Mouse (Mus musculus): ENCODE data around the gene Gfod2. TPM values are rescaled to one million over a fixed set of nuclear protein-coding genes. Genes with fewer than 3 reads are reported as not detected.

Gfod2 gene
- polyA plus RNA-seq, 1 experiment from 2014 or later, result 7.5 TPM

GRCm38 (mm10) chr8:105693648-105694047, 64.8 kb downstream of the Gfod2 start:
- H3K4me1 ChIP-seq (ENCODE audit: control insufficient read depth, insufficient read depth, low read length), result peaks cover 4% of the 10 kb centered on the region; the same call in 1 of the 2 replicates
- H3K4me2 ChIP-seq (ENCODE audit: low read depth, low read length), result peak overlapping the region; percentile 94
- peaks cover 4% of the 10 kb centered on the region for H3K36me3 ChIP-seq (ENCODE audit: control insufficient read depth, insufficient read depth)
- peak overlapping the region; percentile 49 for H3K9ac ChIP-seq (ENCODE audit: low read length)
- peak; percentile 52 for ATAC-seq (replicated peaks; ENCODE audit: extremely low read depth, insufficient read depth, low FRiP score)
- H3K9me3 ChIP-seq (replicated peaks; ENCODE audit: control insufficient read depth, low read length), result peaks cover 2% of the 10 kb centered on the region; the same call in 1 of the 2 replicates
- WGBS, result 4% methylated on average over 29 of the region's 30 CpGs
- H3K27me3 ChIP-seq (ENCODE audit: control insufficient read depth, insufficient read depth, low read length), result peaks cover 4% of the 10 kb centered on the region
- no peak overlapping the region for H3K27ac ChIP-seq (ENCODE audit: low read length)
- peak overlapping the region; percentile 54 for H3K4me3 ChIP-seq (ENCODE audit: low read length)

GRCm38 (mm10) chr8:105692449-105693182, 65.8 kb downstream of the Gfod2 start:
- H3K9ac ChIP-seq (ENCODE audit: low read length), result no peak overlapping the region
- H3K4me3 ChIP-seq (ENCODE audit: low read length), result no peak overlapping the region
- peaks cover 4% of the 10 kb centered on the region for H3K27me3 ChIP-seq (ENCODE audit: control insufficient read depth, insufficient read depth, low read length)
- 90% methylated on average over 11 of the region's 11 CpGs for WGBS
- H3K27ac ChIP-seq (ENCODE audit: low read length), result no peak overlapping the region
- no peaks in the 10 kb centered on the region for H3K36me3 ChIP-seq (ENCODE audit: control insufficient read depth, insufficient read depth)
- ATAC-seq (replicated peaks; ENCODE audit: extremely low read depth, insufficient read depth, low FRiP score), result no peak
- peaks cover 2% of the 10 kb centered on the region; the same call in 1 of the 2 replicates for H3K9me3 ChIP-seq (replicated peaks; ENCODE audit: control insufficient read depth, low read length)
- H3K4me1 ChIP-seq (ENCODE audit: control insufficient read depth, insufficient read depth, low read length), result peaks cover 4% of the 10 kb centered on the region; the same call in 1 of the 2 replicates
- no peak overlapping the region for H3K4me2 ChIP-seq (ENCODE audit: low read depth, low read length)

- no peak overlapping the region for H3K4me3 ChIP-seq (ENCODE audit: low read length)
- no peaks in the 10 kb centered on the region for H3K36me3 ChIP-seq (ENCODE audit: control insufficient read depth, insufficient read depth)
- H3K9ac ChIP-seq (ENCODE audit: low read length), result no peak overlapping the region
- no peak overlapping the region for H3K4me2 ChIP-seq (ENCODE audit: low read depth, low read length)
- no peak for ATAC-seq (replicated peaks; ENCODE audit: extremely low read depth, insufficient read depth, low FRiP score)
- peaks cover 4% of the 10 kb centered on the region; the same call in 1 of the 2 replicates for H3K4me1 ChIP-seq (ENCODE audit: control insufficient read depth, insufficient read depth, low read length)
- no peak overlapping the region for H3K27ac ChIP-seq (ENCODE audit: low read length)
- WGBS, result 75% methylated on average over 14 of the region's 14 CpGs
- peaks cover 2% of the 10 kb centered on the region; the same call in 1 of the 2 replicates for H3K9me3 ChIP-seq (replicated peaks; ENCODE audit: control insufficient read depth, low read length)
- H3K27me3 ChIP-seq (ENCODE audit: control insufficient read depth, insufficient read depth, low read length), result peaks cover 4% of the 10 kb centered on the region
Observed at GRCm38 (mm10) chr8:105690978-105691377, 67.5 kb downstream of the Gfod2 start.

- Histone ChIP-seq H3K36me3 (ENCODE audit: control insufficient read depth, insufficient read depth) (no peaks in the 10 kb centered on the region), H3K27me3 (ENCODE audit: control insufficient read depth, insufficient read depth, low read length) (peaks cover 4% of the 10 kb centered on the region), H3K4me1 (ENCODE audit: control insufficient read depth, insufficient read depth, low read length) (peaks cover 7% of the 10 kb centered on the region), H3K9me3 (replicated peaks; ENCODE audit: control insufficient read depth, low read length) (peaks cover 2% of the 10 kb centered on the region; the same call in 1 of the 2 replicates), H3K4me3 (ENCODE audit: low read length) (no peak overlapping the region), H3K4me2 (ENCODE audit: low read depth, low read length) (no peak overlapping the region), H3K27ac (ENCODE audit: low read length) (no peak overlapping the region), H3K9ac (ENCODE audit: low read length) (no peak overlapping the region)
- no peak for ATAC-seq (replicated peaks; ENCODE audit: extremely low read depth, insufficient read depth, low FRiP score)
- WGBS, result 86% methylated on average over 9 of the region's 9 CpGs
Observed at GRCm38 (mm10) chr8:105689983-105690360, 68.5 kb downstream of the Gfod2 start.

GRCm38 (mm10) chr8:105689256-105689982, 69.0 kb downstream of the Gfod2 start:
- H3K27ac ChIP-seq (ENCODE audit: low read length), result no peak overlapping the region
- H3K4me2 ChIP-seq (ENCODE audit: low read depth, low read length), result no peak overlapping the region
- H3K4me3 ChIP-seq (ENCODE audit: low read length), result no peak overlapping the region
- peaks cover 4% of the 10 kb centered on the region for H3K27me3 ChIP-seq (ENCODE audit: control insufficient read depth, insufficient read depth, low read length)
- peaks cover 7% of the 10 kb centered on the region for H3K4me1 ChIP-seq (ENCODE audit: control insufficient read depth, insufficient read depth, low read length)
- no peaks in the 10 kb centered on the region for H3K36me3 ChIP-seq (ENCODE audit: control insufficient read depth, insufficient read depth)
- no peak for ATAC-seq (replicated peaks; ENCODE audit: extremely low read depth, insufficient read depth, low FRiP score)
- peaks cover 2% of the 10 kb centered on the region; the same call in 1 of the 2 replicates for H3K9me3 ChIP-seq (replicated peaks; ENCODE audit: control insufficient read depth, low read length)
- H3K9ac ChIP-seq (ENCODE audit: low read length), result no peak overlapping the region
- WGBS, result 54% methylated on average over 35 of the region's 35 CpGs

GRCm38 (mm10) chr8:105688242-105688752, 70.2 kb downstream of the Gfod2 start:
- ATAC-seq (replicated peaks; ENCODE audit: extremely low read depth, insufficient read depth, low FRiP score), result no peak
- Histone ChIP-seq H3K9me3 (replicated peaks; ENCODE audit: control insufficient read depth, low read length) (peaks cover 2% of the 10 kb centered on the region; the same call in 1 of the 2 replicates), H3K4me1 (ENCODE audit: control insufficient read depth, insufficient read depth, low read length) (peaks cover 3% of the 10 kb centered on the region), H3K4me2 (ENCODE audit: low read depth, low read length) (no peak overlapping the region), H3K9ac (ENCODE audit: low read length) (no peak overlapping the region), H3K27me3 (ENCODE audit: control insufficient read depth, insufficient read depth, low read length) (no peaks in the 10 kb centered on the region; the same call in 1 of the 2 replicates), H3K27ac (ENCODE audit: low read length) (no peak overlapping the region), H3K4me3 (ENCODE audit: low read length) (no peak overlapping the region), H3K36me3 (ENCODE audit: control insufficient read depth, insufficient read depth) (peaks cover 6% of the 10 kb centered on the region; the same call in 1 of the 2 replicates)
- WGBS, result 37% methylated on average over 14 of the region's 14 CpGs

GRCm38 (mm10) chr8:105687512-105687911, 71.0 kb downstream of the Gfod2 start:
- no peak for ATAC-seq (replicated peaks; ENCODE audit: extremely low read depth, insufficient read depth, low FRiP score)
- Histone ChIP-seq H3K4me3 (ENCODE audit: low read length) (no peak overlapping the region), H3K9ac (ENCODE audit: low read length) (no peak overlapping the region), H3K36me3 (ENCODE audit: control insufficient read depth, insufficient read depth) (peaks cover 6% of the 10 kb centered on the region; the same call in 1 of the 2 replicates), H3K27ac (ENCODE audit: low read length) (no peak overlapping the region), H3K9me3 (replicated peaks; ENCODE audit: control insufficient read depth, low read length) (no peaks in the 10 kb centered on the region), H3K4me1 (ENCODE audit: control insufficient read depth, insufficient read depth, low read length) (peaks cover 3% of the 10 kb centered on the region), H3K27me3 (ENCODE audit: control insufficient read depth, insufficient read depth, low read length) (no peaks in the 10 kb centered on the region; the same call in 1 of the 2 replicates), H3K4me2 (ENCODE audit: low read depth, low read length) (no peak overlapping the region)
- WGBS, result 59% methylated on average over 8 of the region's 8 CpGs

GRCm38 (mm10) chr8:105686551-105686950, 71.9 kb downstream of the Gfod2 start:
- no peak for ATAC-seq (replicated peaks; ENCODE audit: extremely low read depth, insufficient read depth, low FRiP score)
- H3K27me3 ChIP-seq (ENCODE audit: control insufficient read depth, insufficient read depth, low read length), result no peaks in the 10 kb centered on the region; the same call in 1 of the 2 replicates
- H3K4me1 ChIP-seq (ENCODE audit: control insufficient read depth, insufficient read depth, low read length), result peaks cover 3% of the 10 kb centered on the region
- 67% methylated on average over 6 of the region's 6 CpGs for WGBS
- peak overlapping the region; percentile 55 for H3K4me2 ChIP-seq (ENCODE audit: low read depth, low read length)
- peak overlapping the region; percentile 44; the same call in 1 of the 2 replicates for H3K9ac ChIP-seq (ENCODE audit: low read length)
- H3K27ac ChIP-seq (ENCODE audit: low read length), result peak overlapping the region; percentile 66
- H3K9me3 ChIP-seq (replicated peaks; ENCODE audit: control insufficient read depth, low read length), result no peaks in the 10 kb centered on the region
- peaks cover 11% of the 10 kb centered on the region for H3K36me3 ChIP-seq (ENCODE audit: control insufficient read depth, insufficient read depth)
- H3K4me3 ChIP-seq (ENCODE audit: low read length), result peak overlapping the region; percentile 32; the same call in 1 of the 2 replicates
